Mouse (Mus musculus): ENCODE measurements around the gene Zfp871. TPM values are rescaled to one million over a fixed set of nuclear protein-coding genes. Genes with fewer than 3 reads are reported as not detected.
"Not testable (repeated sequence)": the region's sequence is repeated elsewhere in the genome, so short reads cannot be mapped to it uniquely, and the experiment has no call there.

Gene Zfp871
- polyA plus RNA-seq, 1 experiment from 2014 or later, result 39.8 TPM

- DNase-seq (ENCODE audit: low spot score), result peak; percentile 16
- H3K27ac ChIP-seq (replicated peaks; ENCODE audit: low read depth, low read length), result no peak overlapping the region
- no peaks in the 10 kb centered on the region for H3K27me3 ChIP-seq (replicated peaks; ENCODE audit: control insufficient read depth, insufficient read depth, low read length)
- H3K4me1 ChIP-seq (ENCODE audit: control insufficient read depth, insufficient read depth, low read length), result no peaks in the 10 kb centered on the region
- H3K9ac ChIP-seq (ENCODE audit: low read depth, low read length), result no peak overlapping the region
- 13% methylated on average over 12 of the region's 12 CpGs for WGBS
- H3K4me3 ChIP-seq (ENCODE audit: low read depth, low read length), result no peak overlapping the region
- no peak overlapping the region for H3K4me2 ChIP-seq (ENCODE audit: low read depth, low read length)
- no peaks in the 10 kb centered on the region for H3K36me3 ChIP-seq (ENCODE audit: control insufficient read depth, insufficient read depth, low read length)
- no peak for ATAC-seq (ENCODE audit: low read depth)
- no peaks in the 10 kb centered on the region for H3K9me3 ChIP-seq (ENCODE audit: control insufficient read depth, low read length)
Measured at GRCm38 (mm10) chr17:32753634-32754033, 34.5 kb downstream of the Zfp871 start.

- H3K36me3 ChIP-seq (ENCODE audit: control insufficient read depth, insufficient read depth, low read length), result no peaks in the 10 kb centered on the region
- H3K9ac ChIP-seq (ENCODE audit: low read depth, low read length), result no peak overlapping the region
- DNase-seq (ENCODE audit: low spot score), result no peak
- 70% methylated on average over 6 of the region's 6 CpGs for WGBS
- no peaks in the 10 kb centered on the region for H3K4me1 ChIP-seq (ENCODE audit: control insufficient read depth, insufficient read depth, low read length)
- no peak overlapping the region for H3K4me3 ChIP-seq (ENCODE audit: low read depth, low read length)
- H3K27me3 ChIP-seq (replicated peaks; ENCODE audit: control insufficient read depth, insufficient read depth, low read length), result no peaks in the 10 kb centered on the region
- no peaks in the 10 kb centered on the region for H3K9me3 ChIP-seq (ENCODE audit: control insufficient read depth, low read length)
- ATAC-seq (ENCODE audit: low read depth), result no peak
- H3K27ac ChIP-seq (replicated peaks; ENCODE audit: low read depth, low read length), result no peak overlapping the region
- H3K4me2 ChIP-seq (ENCODE audit: low read depth, low read length), result no peak overlapping the region
Measured at GRCm38 (mm10) chr17:32752813-32753360, 35.2 kb downstream of the Zfp871 start.

- no peaks in the 10 kb centered on the region for H3K36me3 ChIP-seq (ENCODE audit: control insufficient read depth, insufficient read depth, low read length)
- H3K4me1 ChIP-seq (ENCODE audit: control insufficient read depth, insufficient read depth, low read length), result no peaks in the 10 kb centered on the region
- H3K9ac ChIP-seq (ENCODE audit: low read depth, low read length), result no peak overlapping the region
- no peak for DNase-seq (ENCODE audit: low spot score)
- no peak overlapping the region for H3K27ac ChIP-seq (replicated peaks; ENCODE audit: low read depth, low read length)
- H3K4me3 ChIP-seq (ENCODE audit: low read depth, low read length), result no peak overlapping the region
- no peaks in the 10 kb centered on the region for H3K27me3 ChIP-seq (replicated peaks; ENCODE audit: control insufficient read depth, insufficient read depth, low read length)
- H3K9me3 ChIP-seq (ENCODE audit: control insufficient read depth, low read length), result no peaks in the 10 kb centered on the region
- no peak overlapping the region for H3K4me2 ChIP-seq (ENCODE audit: low read depth, low read length)
- 45% methylated on average over 5 of the region's 5 CpGs for WGBS
- no peak for ATAC-seq (ENCODE audit: low read depth)
Measured at GRCm38 (mm10) chr17:32750611-32751010, 37.5 kb downstream of the Zfp871 start.

- Histone ChIP-seq H3K27ac (replicated peaks; ENCODE audit: low read depth, low read length) (no peak overlapping the region), H3K9me3 (ENCODE audit: control insufficient read depth, low read length) (no peaks in the 10 kb centered on the region), H3K36me3 (ENCODE audit: control insufficient read depth, insufficient read depth, low read length) (no peaks in the 10 kb centered on the region), H3K4me3 (ENCODE audit: low read depth, low read length) (no peak overlapping the region), H3K9ac (ENCODE audit: low read depth, low read length) (no peak overlapping the region), H3K4me2 (ENCODE audit: low read depth, low read length) (no peak overlapping the region), H3K4me1 (ENCODE audit: control insufficient read depth, insufficient read depth, low read length) (no peaks in the 10 kb centered on the region), H3K27me3 (replicated peaks; ENCODE audit: control insufficient read depth, insufficient read depth, low read length) (no peaks in the 10 kb centered on the region)
- WGBS, result 38% methylated on average over 1 of the region's 1 CpGs
- ATAC-seq (ENCODE audit: low read depth), result no peak
- no peak for DNase-seq (ENCODE audit: low spot score)
Measured at GRCm38 (mm10) chr17:32741057-32741456, 47.0 kb downstream of the Zfp871 start.

- no peak overlapping the region for H3K9ac ChIP-seq (ENCODE audit: low read depth, low read length)
- 83% methylated on average over 1 of the region's 1 CpGs for WGBS
- ATAC-seq (ENCODE audit: low read depth), result no peak
- H3K27me3 ChIP-seq (replicated peaks; ENCODE audit: control insufficient read depth, insufficient read depth, low read length), result no peaks in the 10 kb centered on the region
- no peak overlapping the region for H3K4me2 ChIP-seq (ENCODE audit: low read depth, low read length)
- H3K27ac ChIP-seq (replicated peaks; ENCODE audit: low read depth, low read length), result no peak overlapping the region
- no peaks in the 10 kb centered on the region for H3K9me3 ChIP-seq (ENCODE audit: control insufficient read depth, low read length)
- H3K36me3 ChIP-seq (ENCODE audit: control insufficient read depth, insufficient read depth, low read length), result no peaks in the 10 kb centered on the region
- no peak for DNase-seq (ENCODE audit: low spot score)
- H3K4me3 ChIP-seq (ENCODE audit: low read depth, low read length), result no peak overlapping the region
- no peaks in the 10 kb centered on the region for H3K4me1 ChIP-seq (ENCODE audit: control insufficient read depth, insufficient read depth, low read length)
Measured at GRCm38 (mm10) chr17:32738406-32738805, 49.7 kb downstream of the Zfp871 start.

GRCm38 (mm10) chr17:32729029-32729428 lies 59.1 kb downstream of the Zfp871 start:
- H3K9me3 ChIP-seq (ENCODE audit: control insufficient read depth, low read length), result peaks cover 7% of the 10 kb centered on the region; the same call in 1 of the 2 replicates
- H3K4me3 ChIP-seq (ENCODE audit: low read depth, low read length), result no peak overlapping the region
- no peaks in the 10 kb centered on the region for H3K4me1 ChIP-seq (ENCODE audit: control insufficient read depth, insufficient read depth, low read length)
- 72% methylated on average over 3 of the region's 3 CpGs for WGBS
- no peak overlapping the region for H3K4me2 ChIP-seq (ENCODE audit: low read depth, low read length)
- DNase-seq (ENCODE audit: low spot score) (no peak), ATAC-seq (ENCODE audit: low read depth) (no peak)
- no peaks in the 10 kb centered on the region for H3K27me3 ChIP-seq (replicated peaks; ENCODE audit: control insufficient read depth, insufficient read depth, low read length)
- no peak overlapping the region for H3K27ac ChIP-seq (replicated peaks; ENCODE audit: low read depth, low read length)
- H3K36me3 ChIP-seq (ENCODE audit: control insufficient read depth, insufficient read depth, low read length), result no peaks in the 10 kb centered on the region
- H3K9ac ChIP-seq (ENCODE audit: low read depth, low read length), result no peak overlapping the region

GRCm38 (mm10) chr17:32726360-32726759 lies 61.7 kb downstream of the Zfp871 start:
- not testable (repeated sequence) for DNase-seq (ENCODE audit: low spot score); H3K4me1 ChIP-seq (ENCODE audit: control insufficient read depth, insufficient read depth, low read length)
- ATAC-seq (ENCODE audit: low read depth), result 0 out of 2 replicates have a peak, but pooled peaks have one; percentile 37

GRCm38 (mm10) chr17:32722771-32723170 lies 65.3 kb downstream of the Zfp871 start:
- no peak overlapping the region for H3K27ac ChIP-seq (replicated peaks; ENCODE audit: low read depth, low read length)
- 0 out of 2 replicates have a peak, but pooled peaks cover 4% of the 10 kb centered on the region for H3K9me3 ChIP-seq (ENCODE audit: control insufficient read depth, low read length)
- 79% methylated on average over 7 of the region's 7 CpGs for WGBS
- no peak overlapping the region for H3K4me3 ChIP-seq (ENCODE audit: low read depth, low read length)
- H3K9ac ChIP-seq (ENCODE audit: low read depth, low read length), result no peak overlapping the region
- no peaks in the 10 kb centered on the region for H3K36me3 ChIP-seq (ENCODE audit: control insufficient read depth, insufficient read depth, low read length)
- H3K4me2 ChIP-seq (ENCODE audit: low read depth, low read length), result no peak overlapping the region
- DNase-seq (ENCODE audit: low spot score) (no peak), ATAC-seq (ENCODE audit: low read depth) (no peak)
- no peaks in the 10 kb centered on the region for H3K4me1 ChIP-seq (ENCODE audit: control insufficient read depth, insufficient read depth, low read length)
- H3K27me3 ChIP-seq (replicated peaks; ENCODE audit: control insufficient read depth, insufficient read depth, low read length), result no peaks in the 10 kb centered on the region

More at GRCm38 (mm10) chr17:32726360-32726759, 61.7 kb downstream of the Zfp871 start:
- not testable (repeated sequence) for H3K4me2 ChIP-seq (ENCODE audit: low read depth, low read length); H3K27ac ChIP-seq (replicated peaks; ENCODE audit: low read depth, low read length); H3K9ac ChIP-seq (ENCODE audit: low read depth, low read length); H3K27me3 ChIP-seq (replicated peaks; ENCODE audit: control insufficient read depth, insufficient read depth, low read length); H3K4me3 ChIP-seq (ENCODE audit: low read depth, low read length); H3K9me3 ChIP-seq (ENCODE audit: control insufficient read depth, low read length); H3K36me3 ChIP-seq (ENCODE audit: control insufficient read depth, insufficient read depth, low read length)

- not testable (repeated sequence) for H3K4me3 ChIP-seq (ENCODE audit: low read depth, low read length); H3K27me3 ChIP-seq (replicated peaks; ENCODE audit: control insufficient read depth, insufficient read depth, low read length); ATAC-seq (ENCODE audit: low read depth); H3K9me3 ChIP-seq (ENCODE audit: control insufficient read depth, low read length); H3K4me2 ChIP-seq (ENCODE audit: low read depth, low read length); H3K27ac ChIP-seq (replicated peaks; ENCODE audit: low read depth, low read length); H3K9ac ChIP-seq (ENCODE audit: low read depth, low read length); H3K36me3 ChIP-seq (ENCODE audit: control insufficient read depth, insufficient read depth, low read length); DNase-seq (ENCODE audit: low spot score); H3K4me1 ChIP-seq (ENCODE audit: control insufficient read depth, insufficient read depth, low read length)
- WGBS, result 78% methylated on average over 1 of the region's 1 CpGs
Measured at GRCm38 (mm10) chr17:32722151-32722550, 65.9 kb downstream of the Zfp871 start.
